Mouse (Mus musculus) heart, embryonic 10.5 days (tissue): ENCODE data around the gene Cyp4a12a. TPM values are rescaled to one million over a fixed set of nuclear protein-coding genes. Genes with fewer than 3 reads are reported as not detected.
"Not testable (repeated sequence)": the region's sequence is repeated elsewhere in the genome, so short reads cannot be mapped to it uniquely, and the experiment has no call there.

Experiments used
- DNase-seq: peaks from one replicate; pipeline ENCODE4 v3.0.0-alpha.2; 2017; ENCODE audit warnings: low spot score
- H3K27ac ChIP-seq: fragments of 300-500 bp; sonication (generic); 2 replicates; pipeline ENCODE4 v1.5.1; 2016; ENCODE audit warnings: mild to moderate bottlenecking
- H3K27me3 ChIP-seq: fragments of 300-500 bp; sonication (generic); 2 replicates; pipeline ENCODE4 v1.6.1; 2016; ENCODE audit warnings: mild to moderate bottlenecking; ENCODE audit not compliant: poor library complexity, insufficient read depth, severe bottlenecking
- H3K36me3 ChIP-seq: fragments of 300-500 bp; sonication (generic); 2 replicates; pipeline ENCODE4 v1.6.1; 2016; ENCODE audit warnings: mild to moderate bottlenecking, moderate library complexity
- H3K4me1 ChIP-seq: fragments of 300-500 bp; sonication (generic); 2 replicates; pipeline ENCODE4 v1.6.1; 2016; ENCODE audit warnings: mild to moderate bottlenecking
- H3K4me3 ChIP-seq: fragments of 300-500 bp; sonication (generic); 2 replicates; pipeline ENCODE4 v1.5.1; 2016; ENCODE audit warnings: mild to moderate bottlenecking, moderate library complexity
- H3K9me3 ChIP-seq: fragments of 300-500 bp; sonication (generic); 2 replicates; pipeline ENCODE4 v1.6.1; 2016; ENCODE audit warnings: mild to moderate bottlenecking, moderate library complexity
- WGBS: fragments of 180-500 bp; shearing (Covaris S2); methylation state at CpG from one replicate; pipeline ENCODE4 v1.1.7; 2016; 5-methylcytosine and 5-hydroxymethylcytosine counted together
- polyA plus RNA-seq: library from polyadenylated mRNA; unstranded; fragments of >200 nt; fragmentation: Nextera tagmentation; extraction: Ambion mirVana; gene quantifications from 2 replicates; pipeline ENCODE4 v1.2.1, GENCODE M21; 2016

Gene Cyp4a12a
- not detected in 2 replicates for polyA plus RNA-seq

- not testable (repeated sequence) for H3K4me1 ChIP-seq, H3K27ac ChIP-seq, H3K4me3 ChIP-seq, H3K9me3 ChIP-seq, H3K36me3 ChIP-seq, DNase-seq, H3K27me3 ChIP-seq
These were observed at the start of gene Cyp4a12a for GRCm38 (mm10) chr4:115298746-115299145. Cyp4a12a (plus strand) TSS chr4:115299046.

- H3K4me3 ChIP-seq, DNase-seq, H3K4me1 ChIP-seq, H3K27me3 ChIP-seq, H3K9me3 ChIP-seq, H3K36me3 ChIP-seq, H3K27ac ChIP-seq: not testable (repeated sequence)
- 72% methylated on average over 3 of the region's 4 CpGs for WGBS
These were observed 33.9 kb upstream of the Cyp4a12a start for GRCm38 (mm10) chr4:115264687-115265569.

- WGBS = 90% methylated on average over 2 of the region's 3 CpGs
- H3K36me3 ChIP-seq, DNase-seq, H3K27me3 ChIP-seq, H3K4me1 ChIP-seq, H3K27ac ChIP-seq, H3K4me3 ChIP-seq, H3K9me3 ChIP-seq: not testable (repeated sequence)
These were observed 20.4 kb upstream of the Cyp4a12a start for GRCm38 (mm10) chr4:115278215-115278982.

- Histone ChIP-seq H3K36me3 (no peaks in the 10 kb centered on the region), H3K27ac (no peak overlapping the region), H3K9me3 (no peaks in the 10 kb centered on the region), H3K27me3 (no peaks in the 10 kb centered on the region), H3K4me3 (no peak overlapping the region; the same call in 1 of the 2 replicates), H3K4me1 (no peaks in the 10 kb centered on the region)
- no peak for DNase-seq
These were observed 18.5 kb upstream of the Cyp4a12a start for GRCm38 (mm10) chr4:115280342-115280741.

- not testable (repeated sequence) for H3K36me3 ChIP-seq, H3K4me1 ChIP-seq, DNase-seq, H3K27me3 ChIP-seq, H3K9me3 ChIP-seq
- H3K27ac ChIP-seq = peak overlapping the region; percentile 56
- 18% methylated on average over 10 of the region's 10 CpGs for WGBS
- peak overlapping the region; percentile 54 for H3K4me3 ChIP-seq
These were observed 18.1 kb upstream of the Cyp4a12a start for GRCm38 (mm10) chr4:115280779-115281178.

GRCm38 (mm10) chr4:115281231-115281767, 17.5 kb upstream of the Cyp4a12a start:
- WGBS = 20% methylated on average over 20 of the region's 23 CpGs
- peak overlapping the region; percentile 54 for H3K4me3 ChIP-seq
- not testable (repeated sequence) for H3K9me3 ChIP-seq, H3K36me3 ChIP-seq, H3K4me1 ChIP-seq, H3K27me3 ChIP-seq, H3K27ac ChIP-seq, DNase-seq

- H3K4me1 ChIP-seq, H3K4me3 ChIP-seq, H3K27me3 ChIP-seq, H3K36me3 ChIP-seq, H3K27ac ChIP-seq, DNase-seq, H3K9me3 ChIP-seq: not testable (repeated sequence)
These were observed 26.9 kb downstream of the Cyp4a12a start for GRCm38 (mm10) chr4:115325722-115326121.

- H3K36me3 ChIP-seq, DNase-seq, H3K4me3 ChIP-seq, H3K4me1 ChIP-seq, H3K27me3 ChIP-seq, H3K9me3 ChIP-seq, H3K27ac ChIP-seq: not testable (repeated sequence)
- WGBS = 77% methylated on average over 3 of the region's 3 CpGs
These were observed 66.8 kb downstream of the Cyp4a12a start for GRCm38 (mm10) chr4:115365624-115366023.

- not testable (repeated sequence) for H3K4me1 ChIP-seq, H3K4me3 ChIP-seq, H3K27me3 ChIP-seq, DNase-seq, H3K27ac ChIP-seq, H3K36me3 ChIP-seq, H3K9me3 ChIP-seq
These were observed 69.2 kb downstream of the Cyp4a12a start for GRCm38 (mm10) chr4:115368067-115368466.

Other genes starting within 250 kb of the Cyp4a12a start
- gene Tal1, start 242.6 kb upstream of the Cyp4a12a start, polyA plus RNA-seq = 6.7 and 8.3 TPM in 2 replicates
- 19.5 and 29.4 TPM in 2 replicates for gene Pdzk1ip1, start 210.3 kb upstream of the Cyp4a12a start, polyA plus RNA-seq
- 0.10 and 0.21 TPM in 2 replicates for gene Cyp4x1, start 164.8 kb upstream of the Cyp4a12a start, polyA plus RNA-seq
- not detected in 2 replicates for gene Cyp4a29, start 57.0 kb upstream of the Cyp4a12a start, polyA plus RNA-seq
- gene Cyp4a12b, start 112.6 kb downstream of the Cyp4a12a start, polyA plus RNA-seq = not detected in 2 replicates
- not detected in 2 replicates for gene Cyp4a30b, start 153.6 kb downstream of the Cyp4a12a start, polyA plus RNA-seq
- not detected in 2 replicates for gene Cyp4a14, start 197.1 kb downstream of the Cyp4a12a start, polyA plus RNA-seq
- gene Cyp4a10, start 219.2 kb downstream of the Cyp4a12a start, polyA plus RNA-seq = not detected in 2 replicates